Mouse (Mus musculus) heart, embryonic 16.5 days (tissue): ENCODE results near the gene Gm3676. TPM values are rescaled to one million over a fixed set of nuclear protein-coding genes. Genes with fewer than 3 reads are reported as not detected.
"Not testable (repeated sequence)": the region's sequence is repeated elsewhere in the genome, so short reads cannot be mapped to it uniquely, and the experiment has no call there.

Experiments used
- ATAC-seq: fragments of 200-750 bp; cut with Nextera tagmentation; replicated peaks from 2 replicates; pipeline ENCODE4 v1.8.0; 2017; ENCODE audit warnings: moderate number of reproducible peaks; ENCODE audit not compliant: insufficient read depth, low FRiP score; ENCODE audit errors: extremely low read depth
- H3K27ac ChIP-seq: fragments of 300-500 bp; sonication (generic); 2 replicates; pipeline ENCODE4 v1.5.1; 2014; ENCODE audit warnings: mild to moderate bottlenecking, low read length, control low read depth, moderate library complexity
- H3K27me3 ChIP-seq: fragments of 300-500 bp; sonication (generic); 2 replicates; pipeline ENCODE4 v1.6.1; 2014; ENCODE audit warnings: low read length, mixed read lengths; ENCODE audit not compliant: control insufficient read depth, insufficient read depth
- H3K36me3 ChIP-seq: fragments of 300-500 bp; sonication (generic); 2 replicates; pipeline ENCODE4 v1.6.1; 2014; ENCODE audit not compliant: control insufficient read depth, insufficient read depth
- H3K4me1 ChIP-seq: fragments of 300-500 bp; sonication (generic); 2 replicates; pipeline ENCODE4 v1.6.1; 2014; ENCODE audit warnings: low read length, mixed read lengths; ENCODE audit not compliant: control insufficient read depth, insufficient read depth
- H3K4me2 ChIP-seq: fragments of 300-500 bp; sonication (generic); 2 replicates; pipeline ENCODE4 v1.6.1; 2014; ENCODE audit warnings: low read depth, mild to moderate bottlenecking, control low read depth, low read length
- H3K4me3 ChIP-seq: fragments of 300-500 bp; sonication (generic); 2 replicates; pipeline ENCODE4 v1.5.1; 2014; ENCODE audit warnings: mild to moderate bottlenecking, control low read depth, low read length
- H3K9ac ChIP-seq: fragments of 300-500 bp; sonication (generic); 2 replicates; pipeline ENCODE4 v1.6.1; 2014; ENCODE audit warnings: low read length, control low read depth
- H3K9me3 ChIP-seq: fragments of 300-500 bp; sonication (generic); replicated peaks from 2 replicates; pipeline ENCODE4 v1.6.1; 2016; ENCODE audit warnings: low read length; ENCODE audit not compliant: control insufficient read depth
- WGBS: fragments of 180-500 bp; shearing (Covaris S2); extraction: QIAGEN DNeasy Blood & Tissue Kit; methylation state at CpG from one replicate; pipeline ENCODE4 v1.1.7; 2014; 5-methylcytosine and 5-hydroxymethylcytosine counted together
- polyA plus RNA-seq: library from polyadenylated mRNA; unstranded; fragments of >200 nt; fragmentation: Nextera tagmentation; extraction: Ambion mirVana; gene quantifications from 2 replicates; pipeline ENCODE4 v1.2.1, GENCODE M21; 2015

Gm3676 gene
- not detected in 2 replicates for polyA plus RNA-seq

GRCm38 (mm10) chr14:41646387-41646786 lies at the start of gene Gm3676:
Gm3676 (minus strand) TSS chr14:41646487.
- not testable (repeated sequence) for H3K36me3 ChIP-seq, H3K4me3 ChIP-seq, H3K27ac ChIP-seq, H3K9me3 ChIP-seq, H3K9ac ChIP-seq, H3K27me3 ChIP-seq, H3K4me2 ChIP-seq, H3K4me1 ChIP-seq, ATAC-seq
- WGBS, result no CpG with 5 or more reads among the region's 1 CpGs

GRCm38 (mm10) chr14:41648176-41648575 lies 1.9 kb upstream of the Gm3676 start:
- not testable (repeated sequence) for H3K27me3 ChIP-seq, ATAC-seq, H3K4me3 ChIP-seq, H3K4me2 ChIP-seq, H3K36me3 ChIP-seq, H3K9ac ChIP-seq, H3K27ac ChIP-seq, H3K4me1 ChIP-seq, H3K9me3 ChIP-seq
- WGBS, result 69% methylated on average over 2 of the region's 2 CpGs

- H3K4me1 ChIP-seq, ATAC-seq, H3K9ac ChIP-seq, H3K9me3 ChIP-seq, H3K27me3 ChIP-seq, H3K27ac ChIP-seq, H3K4me3 ChIP-seq, H3K36me3 ChIP-seq, H3K4me2 ChIP-seq: not testable (repeated sequence)
- WGBS, result 90% methylated on average over 9 of the region's 11 CpGs
These were observed 16.1 kb downstream of the Gm3676 start for GRCm38 (mm10) chr14:41630144-41630543.

GRCm38 (mm10) chr14:41624512-41624911 lies 21.8 kb downstream of the Gm3676 start, which contains the start of gene Gm3072:
Gm3072 (minus strand) TSS chr14:41624612.
- H3K4me1 ChIP-seq, H3K4me2 ChIP-seq, H3K9me3 ChIP-seq, H3K4me3 ChIP-seq, H3K27me3 ChIP-seq, H3K36me3 ChIP-seq, ATAC-seq, H3K9ac ChIP-seq, H3K27ac ChIP-seq: not testable (repeated sequence)
- WGBS, result 58% methylated on average over 1 of the region's 2 CpGs

- not testable (repeated sequence) for ATAC-seq, H3K27me3 ChIP-seq, H3K4me2 ChIP-seq, H3K9ac ChIP-seq, H3K27ac ChIP-seq, H3K9me3 ChIP-seq, H3K36me3 ChIP-seq, H3K4me3 ChIP-seq, H3K4me1 ChIP-seq
- 92% methylated on average over 4 of the region's 5 CpGs for WGBS
These were observed 23.8 kb downstream of the Gm3676 start for GRCm38 (mm10) chr14:41622535-41622934.

- WGBS, result 47% methylated on average over 1 of the region's 1 CpGs
- H3K36me3 ChIP-seq, H3K27me3 ChIP-seq, H3K27ac ChIP-seq, H3K9me3 ChIP-seq, H3K4me3 ChIP-seq, H3K4me1 ChIP-seq, H3K4me2 ChIP-seq, H3K9ac ChIP-seq, ATAC-seq: not testable (repeated sequence)
These were observed 35.6 kb downstream of the Gm3676 start for GRCm38 (mm10) chr14:41610690-41611089.

DNA sequence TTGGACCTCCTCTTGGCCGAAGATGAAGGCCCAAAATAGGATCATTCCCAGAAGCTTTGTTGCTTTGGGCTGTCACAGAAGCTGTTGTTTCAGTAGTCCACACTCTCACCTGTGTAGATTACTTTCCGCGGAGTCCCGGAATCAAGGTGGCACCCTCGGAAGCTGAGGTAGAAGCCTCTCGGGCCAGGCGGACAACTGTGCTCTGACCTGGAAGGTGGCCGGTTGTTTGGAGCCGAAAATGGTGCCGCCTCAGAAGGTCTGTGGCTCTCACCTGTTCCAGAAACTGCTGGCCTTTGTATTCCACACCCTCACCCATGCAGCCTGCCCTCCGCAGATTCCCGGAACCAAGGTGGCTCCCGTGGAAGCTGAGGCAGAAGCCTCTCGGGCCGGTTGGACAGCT lies 45.4 kb downstream of the Gm3676 start:
- not testable (repeated sequence) for H3K4me1 ChIP-seq, ATAC-seq, H3K36me3 ChIP-seq, H3K9ac ChIP-seq, H3K27ac ChIP-seq, H3K27me3 ChIP-seq, H3K4me2 ChIP-seq, H3K9me3 ChIP-seq, H3K4me3 ChIP-seq
- WGBS, result 86% methylated on average over 15 of the region's 15 CpGs

Other genes with a start within 250 kb of the Gm3676 start
- gene Gm6482, start 238.2 kb downstream of the Gm3676 start, polyA plus RNA-seq, result not detected in 2 replicates
- gene Gm7954, start 193.0 kb downstream of the Gm3676 start, polyA plus RNA-seq, result not detected in 2 replicates
- not detected in 2 replicates for gene Gm3486, start 157.0 kb downstream of the Gm3676 start, polyA plus RNA-seq
- not detected in 2 replicates for gene Gm7970, start 90.9 kb downstream of the Gm3676 start, polyA plus RNA-seq
- gene 1700049E17Rik2, start 73.3 kb downstream of the Gm3676 start, polyA plus RNA-seq, result not detected in 2 replicates
- gene Gm3072, start 21.9 kb downstream of the Gm3676 start, polyA plus RNA-seq, result not detected in 2 replicates
- not detected in 2 replicates for gene Gm8068, start 55.4 kb upstream of the Gm3676 start, polyA plus RNA-seq
- not detected in 2 replicates for gene Gm7929, start 104.1 kb upstream of the Gm3676 start, polyA plus RNA-seq
- gene Gm47189, start 126.0 kb upstream of the Gm3676 start, polyA plus RNA-seq, result not detected in 2 replicates